Mouse (Mus musculus) hindbrain, embryonic 14.5 days (tissue): ENCODE measurements around the gene Wwc1. TPM values are rescaled to one million over a fixed set of nuclear protein-coding genes. Genes with fewer than 3 reads are reported as not detected.

ENCODE experiments used
- ATAC-seq: fragments of 200-750 bp; cut with Nextera tagmentation; 2 replicates; pipeline ENCODE4 v1.8.0; 2017; ENCODE audit warnings: moderate number of reproducible peaks, mild to moderate bottlenecking, moderate TSS enrichment, moderate library complexity; ENCODE audit not compliant: low FRiP score
- DNase-seq: peaks from one replicate; pipeline ENCODE4 v3.0.0-alpha.2; 2015; ENCODE audit warnings: low spot score
- H3K27ac ChIP-seq: fragments of 300-500 bp; sonication (generic); 2 replicates; pipeline ENCODE4 v1.5.1; 2014; ENCODE audit warnings: mild to moderate bottlenecking, moderate library complexity
- H3K27me3 ChIP-seq: fragments of 300-500 bp; sonication (generic); 2 replicates; pipeline ENCODE4 v1.6.1; 2014; ENCODE audit warnings: mild to moderate bottlenecking, low read length, mixed read lengths; ENCODE audit not compliant: control insufficient read depth, insufficient read depth
- H3K36me3 ChIP-seq: fragments of 300-500 bp; sonication (generic); replicated peaks from 2 replicates; pipeline ENCODE4 v1.6.1; 2014; ENCODE audit not compliant: control insufficient read depth, insufficient read depth
- H3K4me1 ChIP-seq: fragments of 300-500 bp; sonication (generic); replicated peaks from 2 replicates; pipeline ENCODE4 v1.6.1; 2014; ENCODE audit warnings: antibody characterized with exemption, low read length, mixed read lengths; ENCODE audit not compliant: control insufficient read depth, insufficient read depth
- H3K4me2 ChIP-seq: fragments of 300-500 bp; sonication (generic); replicated peaks from 2 replicates; pipeline ENCODE4 v1.6.1; 2014; ENCODE audit warnings: mild to moderate bottlenecking, moderate library complexity
- H3K4me3 ChIP-seq: fragments of 300-500 bp; sonication (generic); replicated peaks from 2 replicates; pipeline ENCODE4 v1.5.1; 2014; ENCODE audit warnings: mild to moderate bottlenecking, low read length
- H3K9ac ChIP-seq: fragments of 300-500 bp; sonication (generic); 2 replicates; pipeline ENCODE4 v1.6.1; 2014
- H3K9me3 ChIP-seq: fragments of 300-500 bp; sonication (generic); 2 replicates; pipeline ENCODE4 v1.6.1; 2016; ENCODE audit warnings: low read length; ENCODE audit not compliant: control insufficient read depth
- WGBS: fragments of 180-500 bp; shearing (Covaris S2); extraction: QIAGEN DNeasy Blood & Tissue Kit; methylation state at CpG from one replicate; pipeline ENCODE4 v1.1.7; 2014; 5-methylcytosine and 5-hydroxymethylcytosine counted together
- polyA plus RNA-seq: library from polyadenylated mRNA; unstranded; fragments of >200 nt; fragmentation: Nextera tagmentation; extraction: Ambion mirVana; gene quantifications from 2 replicates; pipeline ENCODE4 v1.2.1, GENCODE M21; 2014

Gene Wwc1
- polyA plus RNA-seq, 1 experiment from 2014 or later, result 9.3 TPM

- DNase-seq, result no peak
These were observed 3.2 kb downstream of the Wwc1 start for GRCm38 (mm10) chr11:35977096-35977495.

GRCm38 (mm10) chr11:35976482-35976881, 3.8 kb downstream of the Wwc1 start:
- Histone ChIP-seq H3K4me3 (no peak overlapping the region), H3K27me3 (no peaks in the 10 kb centered on the region), H3K9ac (no peak overlapping the region), H3K4me2 (peak overlapping the region; percentile 16; the same call in 1 of the 2 replicates), H3K27ac (0 out of 2 replicates have a peak overlapping the region, but pooled peaks have one; percentile 2), H3K4me1 (peaks cover 39% of the 10 kb centered on the region), H3K9me3 (no peaks in the 10 kb centered on the region), H3K36me3 (no peaks in the 10 kb centered on the region)
- peak; percentile 63 for DNase-seq
- 14% methylated on average over 6 of the region's 6 CpGs for WGBS
- ATAC-seq, result peak; percentile 75

More at GRCm38 (mm10) chr11:35977096-35977495, 3.2 kb downstream of the Wwc1 start:
- no peaks in the 10 kb centered on the region; the same call in 1 of the 2 replicates for H3K27me3 ChIP-seq
- H3K4me2 ChIP-seq, result peak overlapping the region; percentile 68
- H3K4me1 ChIP-seq, result peaks cover 38% of the 10 kb centered on the region
- H3K27ac ChIP-seq, result peak overlapping the region; percentile 62; the same call in 1 of the 2 replicates
- H3K9ac ChIP-seq, result peak overlapping the region; percentile 40
- H3K9me3 ChIP-seq, result no peaks in the 10 kb centered on the region
- H3K36me3 ChIP-seq, result no peaks in the 10 kb centered on the region
- H3K4me3 ChIP-seq, result peak overlapping the region; percentile 13; the same call in 1 of the 2 replicates
- 39% methylated on average over 6 of the region's 6 CpGs for WGBS
- ATAC-seq, result no peak

- H3K9me3 ChIP-seq, result no peaks in the 10 kb centered on the region
- H3K4me1 ChIP-seq, result peaks cover 39% of the 10 kb centered on the region
- no peak overlapping the region for H3K9ac ChIP-seq
- no peak overlapping the region for H3K4me2 ChIP-seq
- 80% methylated on average over 6 of the region's 6 CpGs for WGBS
- DNase-seq, result no peak
- no peak overlapping the region for H3K4me3 ChIP-seq
- ATAC-seq, result no peak
- H3K27me3 ChIP-seq, result no peaks in the 10 kb centered on the region
- no peaks in the 10 kb centered on the region for H3K36me3 ChIP-seq
- no peak overlapping the region for H3K27ac ChIP-seq
These were observed 5.5 kb downstream of the Wwc1 start for GRCm38 (mm10) chr11:35974632-35975450.

GRCm38 (mm10) chr11:35973135-35973534, 7.2 kb downstream of the Wwc1 start:
- ATAC-seq, result no peak
- no peak for DNase-seq
- H3K9ac ChIP-seq, result no peak overlapping the region
- H3K36me3 ChIP-seq, result no peaks in the 10 kb centered on the region
- H3K4me3 ChIP-seq, result no peak overlapping the region
- peaks cover 25% of the 10 kb centered on the region for H3K4me1 ChIP-seq
- 0 out of 2 replicates have a peak overlapping the region, but pooled peaks have one; percentile 4 for H3K4me2 ChIP-seq
- no peaks in the 10 kb centered on the region for H3K27me3 ChIP-seq
- 30% methylated on average over 7 of the region's 7 CpGs for WGBS
- no peaks in the 10 kb centered on the region for H3K9me3 ChIP-seq
- H3K27ac ChIP-seq, result no peak overlapping the region

- no peaks in the 10 kb centered on the region for H3K9me3 ChIP-seq
- H3K27ac ChIP-seq, result peak overlapping the region; percentile 9; the same call in 1 of the 2 replicates
- no peaks in the 10 kb centered on the region for H3K36me3 ChIP-seq
- DNase-seq, result no peak
- no peak overlapping the region for H3K9ac ChIP-seq
- ATAC-seq, result peak; percentile 15; the same call in 1 of the 2 replicates
- peaks cover 24% of the 10 kb centered on the region for H3K4me1 ChIP-seq
- WGBS, result 2% methylated on average over 6 of the region's 6 CpGs
- no peak overlapping the region for H3K4me3 ChIP-seq
- no peak overlapping the region for H3K4me2 ChIP-seq
- no peaks in the 10 kb centered on the region for H3K27me3 ChIP-seq
These were observed 7.9 kb downstream of the Wwc1 start for GRCm38 (mm10) chr11:35972270-35972931.

- H3K4me2 ChIP-seq, result no peak overlapping the region
- no peaks in the 10 kb centered on the region for H3K27me3 ChIP-seq
- no peak overlapping the region for H3K9ac ChIP-seq
- H3K36me3 ChIP-seq, result no peaks in the 10 kb centered on the region
- H3K9me3 ChIP-seq, result no peaks in the 10 kb centered on the region
- H3K27ac ChIP-seq, result no peak overlapping the region
- ATAC-seq, result no peak
- DNase-seq, result no peak
- no peak overlapping the region for H3K4me3 ChIP-seq
- WGBS, result 86% methylated on average over 19 of the region's 19 CpGs
- H3K4me1 ChIP-seq, result peaks cover 19% of the 10 kb centered on the region
These were observed 9.3 kb downstream of the Wwc1 start for GRCm38 (mm10) chr11:35970806-35971705.

GRCm38 (mm10) chr11:35968291-35968690, 12.0 kb downstream of the Wwc1 start:
- Histone ChIP-seq H3K4me1 (peaks cover 15% of the 10 kb centered on the region), H3K36me3 (no peaks in the 10 kb centered on the region), H3K9ac (no peak overlapping the region), H3K4me3 (no peak overlapping the region), H3K4me2 (no peak overlapping the region), H3K27me3 (no peaks in the 10 kb centered on the region), H3K9me3 (no peaks in the 10 kb centered on the region), H3K27ac (no peak overlapping the region)
- WGBS, result 92% methylated on average over 10 of the region's 10 CpGs
- ATAC-seq, result no peak
- DNase-seq, result no peak

GRCm38 (mm10) chr11:35963981-35964549, 16.3 kb downstream of the Wwc1 start:
- no peaks in the 10 kb centered on the region for H3K27me3 ChIP-seq
- H3K4me1 ChIP-seq, result no peaks in the 10 kb centered on the region
- no peak for DNase-seq
- no peak overlapping the region for H3K4me3 ChIP-seq
- H3K9me3 ChIP-seq, result no peaks in the 10 kb centered on the region
- 78% methylated on average over 9 of the region's 9 CpGs for WGBS
- no peak for ATAC-seq
- no peak overlapping the region for H3K4me2 ChIP-seq
- H3K27ac ChIP-seq, result no peak overlapping the region
- no peak overlapping the region for H3K9ac ChIP-seq
- no peaks in the 10 kb centered on the region for H3K36me3 ChIP-seq
